Mouse (Mus musculus) heart, postnatal 0 days (tissue): ENCODE data around the gene BC017158. TPM values are rescaled to one million over a fixed set of nuclear protein-coding genes. Genes with fewer than 3 reads are reported as not detected.
A peak's percentile ranks its signal among the peaks of the same experiment; 100 is the strongest.

Experiments used
- ATAC-seq: fragments of 200-750 bp; cut with Nextera tagmentation; 2 replicates; pipeline ENCODE4 v1.8.0; 2017; ENCODE audit warnings: low read depth, moderate number of reproducible peaks, moderate library complexity; ENCODE audit not compliant: insufficient read depth
- DNase-seq: peaks from one replicate; pipeline ENCODE4 v3.0.0-alpha.2; 2016; ENCODE audit warnings: low spot score
- H3K27ac ChIP-seq: fragments of 300-500 bp; sonication (generic); 2 replicates; pipeline ENCODE4 v1.5.1; 2014; ENCODE audit warnings: low read depth, mild to moderate bottlenecking
- H3K27me3 ChIP-seq: fragments of 300-500 bp; sonication (generic); 2 replicates; pipeline ENCODE4 v1.6.1; 2014; ENCODE audit warnings: low read length, mixed read lengths; ENCODE audit not compliant: control insufficient read depth, insufficient read depth
- H3K36me3 ChIP-seq: fragments of 300-500 bp; sonication (generic); replicated peaks from 2 replicates; pipeline ENCODE4 v1.6.1; 2014; ENCODE audit warnings: low read length, mixed read lengths; ENCODE audit not compliant: control insufficient read depth, insufficient read depth
- H3K4me1 ChIP-seq: fragments of 300-500 bp; sonication (generic); 2 replicates; pipeline ENCODE4 v1.6.1; 2014; ENCODE audit warnings: antibody characterized with exemption; ENCODE audit not compliant: control insufficient read depth, insufficient read depth
- H3K4me2 ChIP-seq: fragments of 300-500 bp; sonication (generic); 2 replicates; pipeline ENCODE4 v1.6.1; 2014; ENCODE audit warnings: low read depth, mild to moderate bottlenecking, low read length, moderate library complexity
- H3K4me3 ChIP-seq: fragments of 300-500 bp; sonication (generic); 2 replicates; pipeline ENCODE4 v1.5.1; 2014; ENCODE audit warnings: low read depth, low read length
- H3K9ac ChIP-seq: fragments of 300-500 bp; sonication (generic); replicated peaks from 2 replicates; pipeline ENCODE4 v1.6.1; 2014; ENCODE audit warnings: low read depth, low read length, mixed read lengths
- H3K9me3 ChIP-seq: fragments of 300-500 bp; sonication (generic); replicated peaks from 2 replicates; pipeline ENCODE4 v1.6.1; 2016; ENCODE audit warnings: low read length; ENCODE audit not compliant: control insufficient read depth
- CTCF ChIP-seq: IDR thresholded peaks from 2 replicates; pipeline ENCODE4 v1.5.1; 2016; ENCODE audit warnings: antibody characterized with exemption, control low read depth, low read depth
- EP300 ChIP-seq: IDR thresholded peaks from 2 replicates; pipeline ENCODE4 v1.6.1; 2016; ENCODE audit warnings: antibody characterized with exemption, low read depth
- WGBS: fragments of 180-500 bp; shearing (Covaris S2); extraction: QIAGEN DNeasy Blood & Tissue Kit; methylation state at CpG from one replicate; pipeline ENCODE4 v1.1.7; 2014; 5-methylcytosine and 5-hydroxymethylcytosine counted together
- polyA plus RNA-seq: library from polyadenylated mRNA; unstranded; fragments of >200 nt; fragmentation: Nextera tagmentation; extraction: Ambion mirVana; gene quantifications from 2 replicates; pipeline ENCODE4 v1.2.1, GENCODE M21; 2015
- total RNA-seq: library from RNA; depleted of rRNA; stranded (reverse); fragments of >200 nt; gene quantifications from 2 replicates; pipeline ENCODE4 v1.2.3, GENCODE M21; 2014; ENCODE audit warnings: low replicate concordance

Gene BC017158
- total and polyA plus RNA-seq, 2 experiments from 2014 or later = 5.8 to 22.4 TPM

GRCm38 (mm10) chr7:128297291-128297616 lies 716 bp downstream of the BC017158 start:
- Histone ChIP-seq H3K4me3 (peak overlapping the region; percentile 77), H3K4me1 (0 out of 2 replicates have a peak, but pooled peaks cover 5% of the 10 kb centered on the region), H3K27me3 (no peaks in the 10 kb centered on the region), H3K4me2 (peak overlapping the region; percentile 70), H3K9ac (peak overlapping the region; percentile 71), H3K9me3 (no peaks in the 10 kb centered on the region), H3K36me3 (0 out of 2 replicates have a peak, but pooled peaks cover 4% of the 10 kb centered on the region), H3K27ac (no peak overlapping the region)
- ATAC-seq = no peak
- no peak for DNase-seq
- TF ChIP-seq EP300 = no peak
- no peak for TF ChIP-seq CTCF
- WGBS = 42% methylated on average over 10 of the region's 10 CpGs

GRCm38 (mm10) chr7:128296514-128296913 lies 1.5 kb downstream of the BC017158 start:
- no peak overlapping the region for H3K4me2 ChIP-seq
- TF ChIP-seq EP300 (no peak), CTCF (no peak)
- no peak overlapping the region for H3K4me3 ChIP-seq
- H3K4me1 ChIP-seq = 0 out of 2 replicates have a peak, but pooled peaks cover 5% of the 10 kb centered on the region
- 77% methylated on average over 3 of the region's 3 CpGs for WGBS
- DNase-seq = no peak
- H3K9me3 ChIP-seq = no peaks in the 10 kb centered on the region
- H3K27me3 ChIP-seq = no peaks in the 10 kb centered on the region
- 0 out of 2 replicates have a peak, but pooled peaks cover 4% of the 10 kb centered on the region for H3K36me3 ChIP-seq
- ATAC-seq = no peak
- no peak overlapping the region for H3K27ac ChIP-seq
- no peak overlapping the region for H3K9ac ChIP-seq

- Histone ChIP-seq H3K36me3 (0 out of 2 replicates have a peak, but pooled peaks cover 7% of the 10 kb centered on the region), H3K4me1 (0 out of 2 replicates have a peak, but pooled peaks cover 5% of the 10 kb centered on the region), H3K4me3 (no peak overlapping the region), H3K9me3 (no peaks in the 10 kb centered on the region), H3K4me2 (no peak overlapping the region), H3K27me3 (no peaks in the 10 kb centered on the region), H3K27ac (no peak overlapping the region), H3K9ac (no peak overlapping the region)
- WGBS = 79% methylated on average over 10 of the region's 10 CpGs
- ATAC-seq (no peak), DNase-seq (no peak)
- TF ChIP-seq CTCF (no peak), EP300 (no peak)
These were observed 3.2 kb downstream of the BC017158 start for GRCm38 (mm10) chr7:128294785-128295184.

- peak; percentile 78 for ATAC-seq
- Histone ChIP-seq H3K4me2 (peak overlapping the region; percentile 29; the same call in 1 of the 2 replicates), H3K9ac (no peak overlapping the region), H3K4me3 (no peak overlapping the region), H3K36me3 (peaks cover 20% of the 10 kb centered on the region), H3K27me3 (no peaks in the 10 kb centered on the region), H3K27ac (peak overlapping the region; percentile 44), H3K9me3 (no peaks in the 10 kb centered on the region), H3K4me1 (0 out of 2 replicates have a peak, but pooled peaks cover 8% of the 10 kb centered on the region)
- WGBS = 18% methylated on average over 9 of the region's 9 CpGs
- DNase-seq = peak; percentile 82
- TF ChIP-seq EP300 (no peak), CTCF (peak; percentile 39)
These were observed 8.9 kb downstream of the BC017158 start for GRCm38 (mm10) chr7:128288923-128289544.

- Histone ChIP-seq H3K4me3 (no peak overlapping the region), H3K9ac (no peak overlapping the region), H3K27me3 (no peaks in the 10 kb centered on the region), H3K4me1 (0 out of 2 replicates have a peak, but pooled peaks cover 8% of the 10 kb centered on the region), H3K9me3 (no peaks in the 10 kb centered on the region), H3K4me2 (no peak overlapping the region), H3K27ac (no peak overlapping the region), H3K36me3 (peaks cover 22% of the 10 kb centered on the region)
- no peak for DNase-seq
- no peak for ATAC-seq
- 89% methylated on average over 8 of the region's 8 CpGs for WGBS
- no peak for TF ChIP-seq EP300
- no peak for TF ChIP-seq CTCF
These were observed 12.9 kb downstream of the BC017158 start for GRCm38 (mm10) chr7:128285060-128285459.

GRCm38 (mm10) chr7:128284047-128284446 lies 13.9 kb downstream of the BC017158 start:
- Histone ChIP-seq H3K4me3 (no peak overlapping the region), H3K36me3 (peaks cover 26% of the 10 kb centered on the region), H3K27ac (no peak overlapping the region), H3K4me1 (0 out of 2 replicates have a peak, but pooled peaks cover 8% of the 10 kb centered on the region), H3K9me3 (no peaks in the 10 kb centered on the region), H3K4me2 (no peak overlapping the region), H3K27me3 (no peaks in the 10 kb centered on the region), H3K9ac (no peak overlapping the region)
- DNase-seq (no peak), ATAC-seq (no peak)
- WGBS = 63% methylated on average over 5 of the region's 5 CpGs
- no peak for TF ChIP-seq CTCF
- no peak for TF ChIP-seq EP300
